Mouse (Mus musculus) right cerebral cortex, postnatal 36 days (tissue): Measurements from ENCODE around the gene Phactr2.

Source experiments
- DNase-seq, 2 experiments: peaks; one replicate each; pipeline ENCODE4 v3.0.0; 2022; ENCODE audit warnings: low spot score in 2 of 2, mixed read lengths in 1 of 2

Gene Phactr2

DNA sequence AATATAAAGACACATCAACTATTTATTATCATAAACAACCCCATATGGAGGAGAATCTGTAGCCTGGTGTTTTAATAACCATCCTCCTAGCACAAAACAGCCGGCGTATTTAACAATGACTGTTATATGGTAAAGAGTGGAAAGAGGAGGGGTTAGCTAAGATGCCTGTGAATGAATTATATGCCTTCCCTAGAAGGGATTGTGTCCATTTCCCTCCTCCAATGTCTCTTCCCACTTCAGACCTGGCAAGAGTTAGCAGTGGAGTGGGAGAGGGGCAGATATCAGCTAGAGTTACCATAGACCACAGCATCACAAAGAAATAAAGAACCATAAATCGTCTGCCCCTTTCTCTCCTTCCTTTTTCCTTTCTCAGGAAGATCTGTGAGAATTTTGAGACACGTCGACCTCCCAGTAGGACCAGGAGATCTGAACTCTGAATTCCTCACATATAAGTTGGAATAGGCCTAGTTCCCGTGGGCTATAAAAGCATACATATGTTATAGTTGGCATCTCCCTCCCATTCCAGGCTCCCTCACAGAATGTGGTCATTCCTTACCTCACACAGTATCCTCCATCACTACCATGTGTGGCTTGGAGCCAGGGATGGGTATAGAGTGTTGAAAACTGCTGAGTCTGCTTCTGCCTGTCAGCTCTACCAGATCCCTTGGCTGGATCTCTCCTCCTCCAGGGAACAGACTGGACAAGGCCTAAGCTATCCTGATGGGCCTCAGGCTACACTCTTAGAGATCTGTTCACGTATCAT lies 25.7 kb downstream of the Phactr2 start:
- no peak for DNase-seq

DNA sequence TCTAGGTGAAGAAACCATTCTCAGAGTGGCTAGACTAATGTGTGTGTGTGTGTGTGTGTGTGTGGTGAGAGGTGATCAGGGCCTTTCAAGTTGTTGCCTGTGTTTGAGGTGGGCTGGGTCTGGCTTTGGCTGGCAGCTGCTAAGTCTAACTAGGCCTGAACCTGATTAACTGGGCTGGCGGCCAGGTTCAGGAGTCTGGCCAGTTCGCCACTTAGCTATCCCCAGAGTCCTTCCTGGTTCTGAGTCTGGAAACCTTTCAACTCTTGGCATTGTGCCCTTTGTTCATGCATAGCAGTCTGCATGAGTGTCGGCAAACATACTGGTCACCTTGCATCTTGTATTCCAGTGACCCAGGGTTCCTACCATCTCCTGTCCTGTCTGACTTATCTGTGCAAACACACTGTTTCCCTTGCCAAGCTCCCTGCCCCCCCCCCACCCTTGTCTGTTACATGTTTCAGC lies 27.4 kb downstream of the Phactr2 start:
- no peak for DNase-seq

DNA sequence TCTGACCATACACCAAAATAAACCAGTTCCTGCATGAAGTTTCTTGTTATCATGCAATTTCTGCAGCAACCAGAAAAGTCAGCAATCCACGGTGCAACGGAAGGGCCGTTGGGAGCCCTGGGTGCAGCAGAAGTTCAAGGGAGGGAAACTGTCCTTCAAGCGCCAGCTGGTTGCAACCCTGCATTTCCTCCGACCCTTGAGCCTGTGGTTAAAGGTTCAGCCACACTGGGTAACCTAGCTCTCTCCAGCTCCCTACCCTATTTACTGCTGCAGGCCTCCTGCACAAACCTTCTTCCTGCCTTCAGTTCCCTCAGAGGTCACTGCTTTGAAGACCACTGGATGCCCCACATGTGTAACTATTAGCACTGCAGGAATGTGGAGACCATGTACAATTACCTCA lies 30.0 kb downstream of the Phactr2 start:
- DNase-seq = no peak

DNA sequence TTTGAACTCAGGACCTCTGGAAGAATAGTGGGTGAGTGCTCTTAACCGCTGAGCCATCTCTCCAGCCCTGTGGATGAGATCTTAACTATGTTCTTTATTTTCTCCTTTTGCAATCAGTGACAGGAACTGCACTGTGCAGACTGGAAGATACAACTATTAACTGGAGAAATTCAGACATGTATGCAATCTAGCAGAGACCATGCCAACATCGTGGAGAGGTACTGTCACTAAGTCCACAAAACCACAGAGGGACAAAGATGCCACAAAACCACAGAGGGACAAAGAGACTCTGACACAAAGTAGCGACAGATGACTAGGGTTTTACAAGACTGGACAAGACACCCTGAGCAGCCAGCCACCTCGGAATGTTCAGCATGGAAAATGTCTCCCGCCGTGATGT lies 30.6 kb downstream of the Phactr2 start:
- no peak for DNase-seq

DNA sequence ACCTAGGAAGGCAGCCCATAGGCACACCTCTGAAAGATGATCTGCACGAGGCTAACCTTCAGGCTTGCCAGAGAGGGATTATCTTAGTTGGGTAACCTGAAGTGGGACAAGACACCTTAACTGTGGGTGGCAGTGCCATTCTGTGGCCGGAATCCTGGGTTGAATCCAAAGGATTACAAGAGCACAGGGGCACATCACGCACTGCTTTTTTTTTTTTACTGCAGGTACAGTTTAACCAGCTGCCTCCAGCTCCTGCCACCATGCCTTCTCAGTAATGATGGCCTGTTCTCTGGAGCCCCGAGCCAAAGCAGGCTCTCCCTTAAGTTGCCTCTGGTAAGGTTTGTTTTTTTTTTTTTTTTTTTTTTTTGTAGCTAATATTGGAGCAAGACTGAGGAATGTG lies 33.9 kb downstream of the Phactr2 start:
- DNase-seq = no peak

DNA sequence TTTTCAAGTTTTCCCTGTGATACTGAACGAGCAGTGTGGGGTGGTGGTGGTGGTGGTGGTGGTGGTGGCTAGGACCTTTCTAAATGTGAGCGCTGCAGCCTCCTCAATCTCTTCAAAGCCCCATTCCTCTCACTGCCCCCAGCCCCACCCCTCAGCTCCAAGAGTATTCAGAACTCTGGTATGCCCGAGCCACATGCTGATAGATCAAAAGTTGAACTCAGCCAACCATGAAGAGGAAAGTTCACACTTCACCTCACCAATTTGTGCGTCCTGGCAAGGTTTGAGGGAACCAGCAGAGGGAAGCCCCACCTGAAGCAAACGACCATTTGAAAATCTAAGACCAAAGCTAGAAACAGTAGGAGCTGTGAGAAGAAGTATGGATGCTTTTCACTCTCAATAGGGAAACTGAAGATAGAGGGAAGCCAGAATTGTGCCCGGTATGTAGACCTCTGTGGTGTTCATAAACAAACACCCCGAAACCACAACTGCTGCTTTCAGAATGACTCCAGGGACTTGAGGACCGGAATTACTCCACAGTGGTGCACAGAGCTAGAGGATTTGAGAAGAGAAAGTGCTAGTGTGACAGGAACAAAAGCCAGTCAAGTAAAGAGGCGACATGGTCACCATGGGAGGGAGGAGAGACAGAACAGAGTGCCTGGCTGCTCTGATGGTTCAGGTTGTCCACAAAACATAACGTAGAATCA lies 35.9 kb downstream of the Phactr2 start:
- no peak for DNase-seq

DNA sequence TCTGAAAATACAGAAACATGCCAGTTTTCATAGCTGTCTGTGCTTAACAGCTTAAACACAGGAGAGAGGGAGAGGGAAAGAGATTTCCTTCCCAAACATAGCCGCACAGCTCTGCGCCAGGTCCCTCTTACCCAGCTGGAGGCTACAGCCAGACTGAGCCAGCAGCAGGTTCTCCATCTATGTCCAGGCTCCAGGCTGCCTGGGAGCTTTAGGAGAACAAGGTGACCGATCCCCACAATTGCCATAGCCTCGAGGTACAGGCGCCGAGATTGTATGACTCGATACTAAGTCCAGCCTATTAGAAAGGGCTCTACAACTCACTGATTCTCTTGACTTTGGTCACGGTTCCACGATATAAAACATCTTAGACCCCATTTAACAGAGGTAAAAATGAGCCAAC lies 37.2 kb downstream of the Phactr2 start:
- no peak for DNase-seq

DNA sequence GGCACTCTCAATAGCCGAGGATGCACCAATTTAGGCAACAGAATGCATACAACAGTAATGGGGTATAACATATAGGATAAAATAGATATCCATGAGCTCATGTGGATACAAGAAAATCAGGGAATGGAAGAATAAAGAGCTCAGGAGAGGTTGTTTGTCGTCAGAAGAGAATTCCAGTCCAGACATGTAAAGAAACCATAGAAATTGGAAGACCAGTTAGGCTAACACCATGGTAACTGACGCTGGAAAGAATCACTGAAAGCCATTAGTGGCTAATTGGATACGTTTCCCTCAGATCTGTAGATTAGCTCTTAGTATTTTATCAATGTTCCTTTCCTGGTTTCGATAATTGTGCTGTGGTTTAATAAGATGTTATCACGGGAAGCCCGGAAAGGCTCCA lies 41.2 kb downstream of the Phactr2 start:
- DNase-seq = no peak

DNA sequence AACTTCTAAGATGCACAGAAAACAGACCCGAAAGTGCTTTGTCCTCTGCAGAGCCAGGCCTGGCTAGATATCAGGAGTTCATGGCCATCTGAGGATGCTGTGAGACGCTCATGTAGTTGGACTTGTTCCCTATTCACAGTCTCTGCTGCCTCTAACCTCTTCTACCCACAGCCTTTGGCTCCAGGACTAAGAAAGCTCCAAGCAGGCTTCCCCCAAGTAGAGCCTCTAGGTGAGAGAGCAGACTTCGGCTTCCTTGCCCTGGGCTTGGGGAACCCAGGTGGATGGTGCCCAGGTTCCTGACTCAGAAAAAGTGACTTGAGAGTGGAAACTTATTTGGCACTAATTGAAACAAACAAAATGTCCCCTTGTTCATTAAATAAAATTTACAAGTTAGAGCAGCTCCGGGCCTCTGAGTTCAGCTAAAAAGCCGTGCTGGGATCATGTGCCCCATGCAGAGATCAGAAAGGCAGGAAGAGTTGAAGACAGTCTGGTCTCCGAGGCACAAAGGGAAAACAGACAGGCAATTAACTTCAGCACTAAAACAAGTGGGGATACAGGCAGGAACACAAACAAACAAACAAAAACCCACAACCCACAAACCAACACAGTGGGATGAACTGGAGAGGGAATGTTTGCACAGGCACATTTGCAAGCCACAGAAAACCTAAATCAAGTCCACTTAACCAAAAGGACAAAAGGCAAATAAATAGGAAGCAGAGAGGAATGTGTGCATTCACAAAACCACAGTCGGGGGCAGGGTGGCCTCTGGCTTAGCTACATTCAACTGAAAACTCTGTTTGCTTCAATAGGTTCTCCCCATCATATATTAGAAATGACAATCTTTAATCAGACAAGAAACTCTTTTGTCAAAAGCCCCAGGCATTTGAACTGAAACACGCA lies 42.3 kb downstream of the Phactr2 start:
- DNase-seq = no peak

DNA sequence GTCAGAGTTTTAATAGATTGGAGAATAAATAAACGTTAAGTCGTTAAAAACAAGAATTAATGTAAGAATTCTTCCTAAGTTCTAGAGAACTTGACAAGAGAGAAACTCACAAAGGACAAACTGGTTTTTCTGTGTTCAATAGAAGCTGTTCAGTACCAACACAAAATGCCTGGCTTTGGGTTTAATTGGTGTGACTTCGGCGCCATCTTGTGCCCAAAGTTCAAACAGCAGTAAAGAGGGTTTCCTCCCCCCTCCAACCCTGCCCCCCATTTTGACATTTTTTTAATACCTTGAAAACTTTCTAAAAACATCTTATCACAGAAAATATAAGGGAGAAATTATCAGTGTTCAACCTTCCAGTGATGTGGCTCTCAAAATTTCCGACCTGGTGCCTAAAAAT lies 44.4 kb downstream of the Phactr2 start:
- DNase-seq = peak in 1 of 2 experiments; percentile 24

DNA sequence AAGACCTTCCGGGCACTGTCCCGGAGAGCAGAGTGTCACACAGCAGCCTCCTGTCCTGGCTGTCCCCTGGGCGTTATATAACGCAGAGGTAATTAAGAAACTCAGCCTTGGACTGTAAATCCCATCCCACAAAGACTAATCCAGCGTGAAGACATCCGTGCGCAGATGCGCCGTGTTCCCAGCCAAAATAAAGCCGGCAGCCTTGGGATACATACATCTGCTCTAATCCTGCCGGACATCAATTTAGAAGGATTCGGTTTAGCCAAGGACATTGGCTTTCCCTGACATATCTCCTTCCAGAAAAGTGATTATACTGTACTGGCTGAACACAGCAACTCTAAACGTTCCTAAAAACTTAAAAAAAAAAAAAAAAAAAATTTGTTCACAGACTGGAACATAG lies 45.0 kb downstream of the Phactr2 start:
- DNase-seq = no peak

DNA sequence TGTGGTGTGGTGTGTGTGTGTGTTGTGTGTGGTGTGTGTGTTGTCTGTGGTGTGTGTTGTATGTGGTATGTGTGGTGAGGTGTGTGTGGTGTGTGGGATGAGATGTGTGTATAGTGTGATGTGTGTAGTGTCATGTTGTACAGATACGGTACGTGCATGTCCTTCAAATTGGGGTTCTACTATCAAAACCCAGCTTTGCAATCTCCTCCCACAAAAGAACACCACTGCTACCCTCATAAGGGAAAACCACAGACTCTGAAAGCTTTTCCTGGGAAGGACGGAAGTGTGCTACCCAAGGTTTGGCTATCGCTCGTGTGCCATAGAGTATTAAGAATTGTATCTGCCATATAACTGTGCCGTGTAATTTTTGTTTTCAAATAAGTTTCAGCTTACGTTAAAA lies 45.7 kb downstream of the Phactr2 start:
- DNase-seq = no peak

DNA sequence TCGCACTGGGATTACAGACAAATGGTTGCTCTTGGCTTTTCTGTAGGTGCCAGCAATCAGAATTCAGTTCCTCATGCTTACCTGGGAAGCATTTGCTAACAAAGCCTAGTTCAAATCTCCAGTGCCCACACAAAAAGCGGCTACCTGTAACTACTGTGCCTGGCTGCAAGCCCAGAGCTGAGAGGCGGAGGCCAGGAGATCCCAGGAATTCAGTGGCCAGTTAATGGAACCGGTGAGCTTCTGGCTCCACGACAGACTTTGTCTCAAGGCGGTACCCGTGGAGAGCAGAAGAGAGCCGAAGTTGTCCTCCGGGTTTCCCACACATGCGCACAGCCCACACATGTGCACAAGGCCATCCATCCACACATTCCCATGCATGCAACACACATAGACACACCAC lies 46.6 kb downstream of the Phactr2 start:
- no peak for DNase-seq

DNA sequence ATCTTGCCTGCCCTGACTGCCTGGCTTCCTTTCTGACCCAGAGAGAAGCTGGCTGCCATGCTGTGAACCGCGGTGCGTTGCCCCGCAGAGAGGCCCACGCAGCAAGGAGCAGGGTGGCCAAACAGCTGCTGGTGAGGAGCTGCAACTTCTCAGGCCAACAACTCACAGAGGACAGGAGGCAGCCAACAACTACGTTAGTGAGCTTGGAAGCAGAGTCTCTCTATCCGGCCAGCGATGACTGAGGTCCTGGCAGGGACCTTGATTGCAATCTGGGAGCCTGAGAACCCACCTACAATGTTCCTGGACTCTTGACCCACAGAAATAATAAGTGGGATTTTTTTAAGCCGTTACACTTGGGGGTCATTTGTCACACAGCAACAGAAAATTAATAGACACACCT lies 49.0 kb downstream of the Phactr2 start:
- no peak for DNase-seq

DNA sequence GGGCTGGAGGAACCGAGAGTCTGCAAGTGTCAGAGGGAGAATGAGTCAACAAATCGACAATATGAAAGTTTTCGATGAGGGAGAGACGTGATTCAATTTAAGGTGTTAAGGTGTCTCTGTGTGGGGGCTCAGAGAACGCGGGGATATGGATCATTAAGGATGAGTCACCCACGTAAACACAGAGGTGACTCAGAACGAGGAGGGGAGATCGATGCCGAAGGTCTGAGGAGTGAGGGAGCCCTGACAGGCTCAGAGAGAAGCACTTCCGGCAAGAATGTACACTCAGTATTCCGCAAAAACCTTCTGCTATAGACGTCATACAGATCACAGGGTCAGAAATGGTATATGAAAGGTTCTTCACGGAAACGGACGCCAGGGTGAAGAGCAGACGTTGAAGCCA lies 49.7 kb downstream of the Phactr2 start:
- DNase-seq = no peak

DNA sequence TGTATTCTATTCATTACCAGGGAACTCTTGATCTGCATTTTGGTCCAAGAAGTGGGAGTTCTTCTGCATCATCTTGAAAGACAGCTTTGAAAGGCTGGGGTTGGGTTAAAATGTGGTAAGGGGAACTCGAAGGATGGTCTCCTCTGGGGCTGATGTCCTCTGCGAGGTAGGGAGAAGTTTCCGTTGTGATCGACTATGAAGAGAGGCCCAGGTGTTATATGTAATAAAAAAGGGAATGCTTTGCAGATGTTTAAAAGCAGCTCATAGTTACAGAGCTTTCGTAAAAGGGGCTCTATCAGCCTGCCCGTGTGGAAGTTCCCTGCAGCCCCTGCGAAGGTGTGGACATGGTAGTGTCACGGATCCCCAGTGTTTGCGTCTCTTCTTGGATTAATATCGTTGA lies 50.2 kb downstream of the Phactr2 start:
- DNase-seq = no peak

DNA sequence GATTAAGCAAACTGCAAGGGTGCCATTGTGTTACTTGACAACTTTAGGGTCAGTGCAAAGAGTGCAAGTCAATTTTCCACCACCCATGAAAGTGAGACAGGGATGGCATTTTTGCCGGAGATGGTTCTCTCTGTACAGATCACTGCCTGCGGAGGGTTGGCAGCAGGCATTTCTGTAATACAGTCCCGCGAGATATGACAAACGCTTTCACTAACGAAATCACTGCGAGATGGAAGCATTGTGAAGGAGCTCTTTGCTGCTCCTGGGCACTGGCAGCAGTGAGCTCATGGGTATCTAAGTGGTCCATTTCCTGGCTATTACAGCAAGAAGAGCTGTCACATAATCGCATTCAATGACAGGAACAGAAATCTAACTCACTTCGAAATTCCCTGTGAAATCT lies 52.1 kb downstream of the Phactr2 start:
- no peak for DNase-seq

DNA sequence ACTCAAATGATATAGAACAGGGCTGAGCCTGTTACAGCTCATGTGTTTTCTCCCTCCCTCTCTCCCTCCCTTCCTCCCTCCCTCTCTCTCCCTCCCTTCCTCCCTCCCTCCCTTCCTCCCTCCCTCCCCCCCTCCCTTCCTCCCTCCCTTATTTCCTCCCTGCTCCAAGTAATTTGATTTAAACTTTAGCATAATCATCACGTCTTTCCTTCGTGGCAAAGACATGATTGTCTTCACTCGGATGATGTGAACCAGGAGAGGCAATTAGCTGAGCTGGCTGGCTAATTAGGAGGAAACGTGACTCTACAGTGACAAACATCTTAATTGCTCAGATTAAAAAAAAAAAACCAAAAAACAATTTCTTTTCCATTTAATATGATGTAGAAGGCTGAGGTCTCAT lies 55.0 kb downstream of the Phactr2 start:
- no peak for DNase-seq

DNA sequence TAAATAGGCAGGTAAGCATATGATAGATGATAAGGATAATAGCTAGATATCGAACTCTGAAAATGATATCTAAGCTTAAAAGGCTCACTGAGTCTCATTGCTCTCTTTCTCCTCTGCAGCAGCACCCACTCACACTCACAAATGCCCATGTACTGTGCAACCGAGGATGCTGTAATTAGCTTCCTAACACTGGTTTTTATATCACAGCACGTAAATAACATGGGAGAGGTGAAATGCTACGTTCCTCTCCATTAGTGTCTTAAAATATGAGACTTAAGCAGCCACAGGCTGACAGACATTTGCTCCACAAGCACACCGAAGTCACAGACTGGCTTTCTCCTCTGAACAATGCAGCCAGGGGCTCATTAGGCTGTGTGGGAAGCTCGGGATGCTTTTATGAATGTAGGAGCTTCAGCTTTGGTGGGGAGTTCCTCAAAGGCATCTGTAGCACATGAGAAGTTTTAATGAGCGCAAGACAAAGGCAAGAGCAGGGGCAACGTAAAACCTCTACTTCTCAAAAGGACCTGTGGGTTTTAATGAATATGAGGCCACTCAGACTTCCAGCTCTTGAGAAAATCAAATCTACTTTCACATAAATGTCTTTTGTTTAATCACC lies 58.6 kb downstream of the Phactr2 start:
- DNase-seq = no peak

DNA sequence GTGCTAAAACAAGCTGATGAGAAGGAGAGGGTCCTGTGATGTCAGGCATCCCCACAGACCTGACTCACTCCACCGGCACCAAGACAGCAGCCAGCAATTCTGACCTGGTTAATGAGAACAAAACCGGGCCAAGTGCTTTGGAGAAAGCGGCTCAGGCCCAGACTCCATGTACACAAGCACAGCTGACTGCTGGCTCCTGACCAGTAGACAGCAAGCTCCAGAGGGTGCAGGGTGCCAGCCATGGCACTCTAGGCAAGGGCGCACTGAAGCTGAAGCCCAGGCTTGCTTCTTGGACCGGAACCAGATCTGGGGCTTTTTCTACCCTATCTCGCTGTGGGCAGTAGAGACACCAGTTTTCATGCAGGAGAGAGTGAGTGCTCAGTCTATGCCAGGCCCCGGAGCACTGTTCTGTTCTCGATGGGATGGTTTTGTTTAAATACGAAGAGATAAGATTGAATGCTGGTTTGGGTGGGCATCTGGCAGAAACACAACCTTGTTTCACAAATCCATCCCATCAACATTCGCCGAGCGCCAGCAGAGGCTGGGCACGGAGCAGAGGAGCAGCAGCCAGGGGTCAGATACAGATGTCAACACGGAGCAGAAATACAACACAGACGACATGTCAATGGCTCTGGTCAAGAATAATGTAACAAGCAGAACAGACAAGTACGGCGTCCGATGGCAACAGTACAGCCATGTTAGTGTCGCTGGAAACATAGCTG lies 61.8 kb downstream of the Phactr2 start:
- no peak for DNase-seq

DNA sequence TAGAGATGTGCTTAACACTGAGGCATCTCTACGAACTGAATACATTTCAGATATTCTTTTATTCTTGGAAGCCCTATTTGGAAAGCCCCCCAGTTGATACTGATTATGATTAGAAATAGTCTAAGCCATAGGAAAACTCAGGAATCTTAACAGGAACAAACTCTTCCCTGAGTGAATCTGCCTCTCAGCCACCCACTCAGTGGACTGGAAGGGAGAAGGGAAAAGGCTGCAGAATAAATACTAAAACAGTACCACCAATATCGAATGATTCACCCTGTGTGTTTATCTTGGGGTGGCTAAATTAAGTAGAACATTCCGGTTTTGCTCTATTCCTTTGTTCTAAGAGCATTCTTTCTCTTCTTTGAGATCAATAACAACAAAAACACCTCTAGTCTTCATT lies 63.2 kb downstream of the Phactr2 start:
- DNase-seq = no peak
